Mouse (Mus musculus): ENCODE data around the gene Uimc1.

DNA sequence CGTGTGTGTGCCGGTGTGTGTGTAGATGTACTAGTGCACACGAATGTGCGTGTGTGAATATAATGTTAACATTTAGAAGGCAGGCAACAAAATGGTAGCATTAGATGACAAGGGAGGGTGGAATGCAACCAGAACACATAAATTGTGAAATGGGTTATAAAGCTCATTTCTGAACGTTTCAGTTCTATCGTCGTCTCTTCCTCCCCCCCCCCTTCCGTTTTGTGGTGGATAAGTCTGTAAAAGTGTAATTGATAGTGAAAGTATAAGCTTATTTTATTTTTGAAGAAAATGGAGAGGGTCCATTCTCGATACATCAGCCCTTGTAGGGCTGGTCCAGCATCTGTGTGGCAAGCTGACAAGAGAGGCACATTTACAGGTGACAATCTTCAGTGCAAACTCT lies 81.4 kb downstream of the Uimc1 start:
- TF ChIP-seq GATA1 (IDR thresholded peaks at IDR 0.05; ENCODE audit: borderline replicate concordance, low read length) (no peak), FLI1 (IDR thresholded peaks at IDR 0.05; ENCODE audit: low read length) (no peak)

All from megakaryocyte, embryonic 14.5 days (primary cell).